8 mouse cellular contexts compared by ENCODE assay signal in genomic region chr4:86576120-86576541, GRCm38 (mm10). TPM values are rescaled to one million over a fixed set of nuclear protein-coding genes. Genes with fewer than 3 reads are reported as not detected.
DNase-seq lines count a peak whose midpoint lies in the region; ATAC-seq lines count a peak whose summit lies in the region.

No protein-coding gene starts in this region.

- H3K36me3 ChIP-seq in liver, embryonic 11.5 days (ENCODE audit: control insufficient read depth, insufficient read depth, low read length): peaks cover 2% of the 10 kb centered on the region; the same call in 1 of the 2 replicates
- H3K36me3 ChIP-seq in neural tube, embryonic 13.5 days: peaks cover 6% of the 10 kb centered on the region; the same call in 1 of the 2 replicates

- no peaks in the 10 kb centered on the region for H3K9me3 ChIP-seq in liver, embryonic 11.5 days (ENCODE audit: control insufficient read depth, low read length)
- no peaks in the 10 kb centered on the region for H3K9me3 ChIP-seq in neural tube, embryonic 13.5 days

- no peaks in the 10 kb centered on the region for H3K27me3 ChIP-seq in liver, embryonic 11.5 days (replicated peaks; ENCODE audit: control insufficient read depth, insufficient read depth, low read length)
- no peaks in the 10 kb centered on the region for H3K27me3 ChIP-seq in neural tube, embryonic 13.5 days

- H3K27ac ChIP-seq in liver, embryonic 11.5 days (ENCODE audit: low read depth, low read length): peak overlapping the region; percentile 93
- H3K27ac ChIP-seq in neural tube, embryonic 13.5 days (replicated peaks): peak overlapping the region; percentile 98

- H3K4me1 ChIP-seq in liver, embryonic 11.5 days (replicated peaks; ENCODE audit: control insufficient read depth, insufficient read depth, low read length): peaks cover 16% of the 10 kb centered on the region
- H3K4me1 ChIP-seq in neural tube, embryonic 13.5 days (replicated peaks): peaks cover 31% of the 10 kb centered on the region

- peak overlapping the region; percentile 80 for H3K4me3 ChIP-seq in liver, embryonic 11.5 days (ENCODE audit: low read depth, low read length)
- H3K4me3 ChIP-seq in neural tube, embryonic 13.5 days: peak overlapping the region; percentile 77

- under 1% methylated on average over 20 of the region's 20 CpGs for WGBS in liver, embryonic 11.5 days
- under 1% methylated on average over 20 of the region's 20 CpGs for WGBS in neural tube, embryonic 13.5 days

- H3K9ac ChIP-seq in liver, embryonic 11.5 days (ENCODE audit: low read depth, low read length): peak overlapping the region; percentile 91
- peak overlapping the region; percentile 92 for H3K9ac ChIP-seq in neural tube, embryonic 13.5 days

- 0 out of 2 replicates have a peak, but pooled peaks have one; percentile 6 for ATAC-seq in erythroid progenitor cell, adult 5-6 weeks (replicated peaks; ENCODE audit: low FRiP score, poor library complexity, severe bottlenecking)
- peak; percentile 16 for ATAC-seq in inflammation-experienced regulatory T-cells, adult 6 months
- 0 out of 2 replicates have a peak, but pooled peaks have one; percentile 24 for ATAC-seq in liver, embryonic 11.5 days (replicated peaks; ENCODE audit: low FRiP score)
- ATAC-seq in neural tube, embryonic 13.5 days (ENCODE audit: low read depth): no peak

- DNase-seq in left cerebral cortex, adult 18-20 months (ENCODE audit: low spot score in 2 of 2): peak; percentile 20 to 36
- DNase-seq in left cerebral cortex, adult 11 months (ENCODE audit: low spot score): no peak
- DNase-seq in Muller cell, postnatal 12 days (ENCODE audit: inconsistent ontology term): peak; percentile 49
- DNase-seq in liver, embryonic 11.5 days (ENCODE audit: low spot score): peak; percentile 56
- no peak for DNase-seq in adrenal gland, adult 8-10 months

- H3K4me2 ChIP-seq in liver, embryonic 11.5 days: peak overlapping the region; percentile 82
- peak overlapping the region; percentile 93 for H3K4me2 ChIP-seq in neural tube, embryonic 13.5 days

RNA-seq across cellular contexts. Expression of gene Rraga, which starts 0.7 kb away (rescaled TPM):
- total RNA-seq in left cerebral cortex, adult 18-20 months (2021): 100 to 1,000 TPM; 138 to 146 TPM
- total RNA-seq in erythroid progenitor cell, adult 5-6 weeks (2015; ENCODE audit: low replicate concordance): 19.7 and 40.0 TPM in 2 replicates
- 8.3 and 14.5 TPM in 2 replicates for total RNA-seq in erythroid progenitor cell, adult 5-6 weeks (2017; ENCODE audit: low replicate concordance)
- 10 to 100 TPM; 25.1 to 61.8 (median 27.9) TPM for polyA plus RNA-seq in inflammation-experienced regulatory T-cells, adult 6 months (2017; shearing (Covaris generic))
- polyA plus RNA-seq in liver, embryonic 11.5 days (2014; fragmentation: Nextera tagmentation; extraction: Ambion mirVana): 62.2 and 63.9 TPM in 2 replicates
- polyA plus RNA-seq in neural tube, embryonic 13.5 days (2015; fragmentation: Nextera tagmentation; extraction: Ambion mirVana): 108 and 113 TPM in 2 replicates
- 100 to 1,000 TPM; 106 to 122 (median 118) TPM for total RNA-seq in adrenal gland, adult 8-10 months (2022)

RNA-seq across cellular contexts. Expression of gene Saxo1, which starts 18.0 kb away (rescaled TPM):
- not detected for total RNA-seq in left cerebral cortex, adult 18-20 months (2021)
- total RNA-seq in erythroid progenitor cell, adult 5-6 weeks (2015; ENCODE audit: low replicate concordance): not detected in 2 replicates
- total RNA-seq in erythroid progenitor cell, adult 5-6 weeks (2017; ENCODE audit: low replicate concordance): not detected in 2 replicates
- not detected for polyA plus RNA-seq in inflammation-experienced regulatory T-cells, adult 6 months (2017; shearing (Covaris generic))
- polyA plus RNA-seq in liver, embryonic 11.5 days (2014; fragmentation: Nextera tagmentation; extraction: Ambion mirVana): not detected in 2 replicates
- not detected in 2 replicates for polyA plus RNA-seq in neural tube, embryonic 13.5 days (2015; fragmentation: Nextera tagmentation; extraction: Ambion mirVana)
- not detected for total RNA-seq in adrenal gland, adult 8-10 months (2022)

RNA-seq across cellular contexts. Expression of gene Haus6, which starts 35.7 kb away (rescaled TPM):
- 10 to 100 TPM in 1 of 2 experiments, 1 to 10 TPM in 1; 6.8 to 10.9 TPM for total RNA-seq in left cerebral cortex, adult 18-20 months (2021)
- total RNA-seq in erythroid progenitor cell, adult 5-6 weeks (2015; ENCODE audit: low replicate concordance): 11.5 and 19.3 TPM in 2 replicates
- 16.9 and 27.2 TPM in 2 replicates for total RNA-seq in erythroid progenitor cell, adult 5-6 weeks (2017; ENCODE audit: low replicate concordance)
- 10 to 100 TPM; 12.1 to 26.0 (median 13.4) TPM for polyA plus RNA-seq in inflammation-experienced regulatory T-cells, adult 6 months (2017; shearing (Covaris generic))
- 27.8 and 30.6 TPM in 2 replicates for polyA plus RNA-seq in liver, embryonic 11.5 days (2014; fragmentation: Nextera tagmentation; extraction: Ambion mirVana)
- 7.8 and 8.4 TPM in 2 replicates for polyA plus RNA-seq in neural tube, embryonic 13.5 days (2015; fragmentation: Nextera tagmentation; extraction: Ambion mirVana)
- total RNA-seq in adrenal gland, adult 8-10 months (2022): 10 to 100 TPM; 10.2 to 14.5 (median 10.8) TPM

Comparison
In these comparisons a context has a peak if more than half of its experiments do, and no peak if none do; other contexts are left out.
1. DNase-seq: peak in left cerebral cortex, adult 18-20 months (2 of 2), Muller cell, postnatal 12 days (single experiment) and liver, embryonic 11.5 days (single experiment); none in left cerebral cortex, adult 11 months (single experiment) and adrenal gland, adult 8-10 months (single experiment).